Mouse (Mus musculus): ENCODE results near the gene Neo1.
"Not testable (repeated sequence)": the region's sequence is repeated elsewhere in the genome, so short reads cannot be mapped to it uniquely, and the experiment has no call there.

Gene Neo1

DNA sequence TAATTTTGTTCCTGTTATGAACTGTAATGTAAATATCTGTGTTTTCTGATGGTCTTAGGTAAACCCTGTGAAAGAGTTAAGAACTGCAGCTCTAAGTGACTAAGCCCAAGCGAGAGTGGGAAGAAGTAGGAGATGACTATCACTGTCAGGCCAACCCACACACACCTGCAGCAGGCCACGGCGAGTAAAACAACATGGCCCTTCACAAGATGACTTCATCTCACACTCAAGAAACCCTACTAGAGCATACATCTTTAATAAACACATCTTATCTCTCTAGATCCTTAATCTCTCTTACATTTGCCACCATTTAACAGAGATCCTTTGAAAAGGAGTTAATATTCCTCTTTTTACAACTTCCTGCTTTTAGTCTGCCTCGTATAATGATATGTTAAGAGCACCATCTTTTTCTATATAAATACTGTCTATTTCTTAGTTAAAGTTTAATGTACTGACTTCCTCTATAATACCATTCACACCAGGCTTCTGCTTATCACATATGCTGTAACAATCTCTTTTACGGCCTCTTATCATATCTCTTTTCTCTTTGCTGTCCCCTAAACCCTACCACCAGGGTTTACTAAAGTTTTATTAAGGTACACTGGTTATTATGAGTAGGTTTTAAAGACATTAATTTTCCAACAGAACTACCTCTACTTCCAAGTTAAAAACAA lies 46.8 kb downstream of the Neo1 start:
- DNase-seq (ENCODE audit: low read depth, low spot score) = no peak

DNA sequence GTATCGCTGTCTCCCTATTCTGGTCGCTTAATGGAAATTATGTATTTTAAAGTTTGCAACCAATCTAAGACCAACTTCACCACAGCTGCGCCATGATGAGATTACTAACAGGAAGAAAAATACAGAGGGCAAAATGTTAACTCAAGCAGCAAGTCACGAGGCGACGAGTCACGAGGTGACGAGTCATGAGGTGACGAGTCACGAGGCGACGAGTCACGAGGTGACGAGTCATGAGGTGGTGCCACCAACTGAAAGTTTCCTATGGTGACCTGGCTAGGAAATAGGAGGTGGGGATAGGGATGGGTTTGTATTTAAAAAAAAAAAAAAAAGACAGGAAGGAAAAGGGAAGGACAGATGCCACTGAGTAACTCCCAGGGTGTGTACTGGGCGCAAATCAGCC lies 57.2 kb downstream of the Neo1 start:
- no peak for DNase-seq (ENCODE audit: low read depth, low spot score)

DNA sequence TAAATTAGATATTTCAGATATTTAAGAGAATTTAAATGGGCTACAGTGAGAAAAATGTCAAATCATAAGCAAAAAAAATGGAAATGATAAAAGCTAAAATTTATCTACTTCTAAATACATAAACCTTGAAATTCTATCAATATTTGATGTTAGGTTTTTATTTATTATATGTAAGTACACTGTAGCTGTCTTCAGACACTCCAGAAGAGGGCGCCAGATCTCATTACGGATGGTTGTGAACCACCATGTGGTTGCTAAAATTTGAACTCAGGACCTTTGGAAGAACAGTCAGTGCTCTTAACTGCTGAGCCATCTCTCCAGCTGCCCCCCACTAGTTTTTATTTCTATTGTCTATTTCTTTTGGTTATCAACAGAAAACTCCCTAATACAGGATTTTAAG lies 65.1 kb downstream of the Neo1 start:
- DNase-seq (ENCODE audit: low read depth, low spot score) = not testable (repeated sequence)

DNA sequence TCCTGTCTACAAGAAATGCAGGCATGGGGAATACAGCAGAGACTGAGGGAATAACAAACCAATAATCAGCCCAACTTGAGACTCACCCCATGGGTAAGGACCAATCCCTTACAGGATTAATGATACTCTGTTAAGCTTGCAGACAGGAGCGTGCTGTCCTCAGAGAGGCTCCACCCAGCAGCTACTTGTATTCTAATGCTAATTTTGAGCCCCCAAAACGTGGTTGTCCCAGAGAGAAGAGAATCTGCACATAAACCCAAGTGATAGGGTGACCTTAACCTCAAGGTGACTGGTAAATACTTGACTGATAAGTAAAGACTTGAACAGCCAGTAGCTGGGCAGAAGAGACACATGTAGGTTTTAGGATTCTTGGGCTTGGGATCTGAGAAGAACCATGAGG lies 68.9 kb downstream of the Neo1 start:
- no peak for DNase-seq (ENCODE audit: low read depth, low spot score)

DNA sequence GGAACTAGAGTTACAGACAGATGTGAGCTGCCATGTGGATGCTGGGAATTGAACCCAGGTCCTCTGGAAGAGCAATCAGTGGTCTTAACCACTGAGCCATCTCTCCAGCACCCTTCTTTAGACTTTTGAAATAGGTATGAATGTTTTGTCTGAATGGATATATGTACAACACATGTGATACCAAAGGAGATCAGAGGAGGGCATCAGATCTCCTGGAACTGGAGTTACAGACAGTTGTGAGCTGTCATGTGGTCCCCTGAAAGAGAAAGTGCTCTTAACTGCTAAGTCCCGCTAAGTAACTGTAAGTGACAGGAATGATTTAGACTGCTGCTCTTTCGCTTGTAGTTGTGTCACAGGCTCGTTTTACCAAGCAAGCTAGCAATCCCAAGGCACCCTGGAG lies 80.7 kb downstream of the Neo1 start:
- DNase-seq (ENCODE audit: low read depth, low spot score) = no peak

DNA sequence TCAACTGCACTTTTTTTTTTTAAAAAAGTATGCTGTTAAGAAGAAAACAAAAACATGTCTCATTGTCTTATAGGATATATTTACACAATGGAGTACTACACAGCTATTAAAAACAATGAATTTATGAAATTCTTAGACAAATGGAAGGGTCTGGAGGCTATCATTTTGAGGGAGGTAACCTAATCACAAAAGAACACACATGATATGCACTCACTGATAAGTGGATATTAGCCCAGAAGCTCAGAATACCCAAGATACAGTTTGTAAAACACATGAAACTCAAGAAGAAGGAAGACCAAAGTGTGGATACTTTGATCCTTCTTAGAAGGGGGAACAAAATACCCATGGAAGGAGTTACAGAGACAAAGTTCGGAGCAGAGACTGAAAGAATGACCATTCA lies 90.3 kb downstream of the Neo1 start:
- not testable (repeated sequence) for DNase-seq (ENCODE audit: low read depth, low spot score)

DNA sequence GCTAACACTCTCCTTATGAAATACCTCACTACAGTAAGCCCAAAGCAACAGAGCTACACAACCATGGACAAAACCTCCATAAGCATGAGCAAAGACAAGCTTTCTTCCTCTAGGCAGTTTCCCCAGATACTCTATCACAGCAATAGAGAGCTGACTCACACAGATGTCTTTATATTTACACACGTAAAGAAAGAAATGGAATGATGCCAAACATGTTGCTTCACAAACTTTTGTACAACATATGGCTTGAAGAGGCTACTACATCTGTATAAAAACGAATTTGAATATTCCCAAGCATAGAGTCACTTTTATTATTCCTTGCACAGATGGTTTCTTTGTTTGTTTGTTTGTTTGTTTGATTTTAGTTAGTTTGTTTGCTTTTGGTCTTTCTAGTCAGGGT lies 101.5 kb downstream of the Neo1 start:
- no peak for DNase-seq (ENCODE audit: low read depth, low spot score)

DNA sequence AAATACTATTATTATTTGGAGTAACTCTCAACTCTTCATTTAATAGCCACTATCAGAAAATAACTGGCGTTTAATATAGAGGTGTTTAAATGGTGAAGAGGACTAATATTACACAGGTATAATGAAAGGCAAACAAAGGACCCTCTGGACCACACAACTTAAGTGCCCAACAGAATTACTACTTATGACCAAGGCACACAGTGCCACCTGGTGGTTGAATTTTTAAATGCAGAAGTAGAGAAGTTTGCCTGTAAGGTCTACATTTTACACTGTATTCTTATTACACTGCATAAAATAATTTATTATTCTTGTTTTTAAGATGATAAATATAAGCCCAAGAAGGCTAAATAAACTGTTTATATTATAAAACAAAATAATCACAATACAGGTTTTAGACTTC lies 108.1 kb downstream of the Neo1 start:
- peak; percentile 14 for DNase-seq (ENCODE audit: low read depth, low spot score)

DNA sequence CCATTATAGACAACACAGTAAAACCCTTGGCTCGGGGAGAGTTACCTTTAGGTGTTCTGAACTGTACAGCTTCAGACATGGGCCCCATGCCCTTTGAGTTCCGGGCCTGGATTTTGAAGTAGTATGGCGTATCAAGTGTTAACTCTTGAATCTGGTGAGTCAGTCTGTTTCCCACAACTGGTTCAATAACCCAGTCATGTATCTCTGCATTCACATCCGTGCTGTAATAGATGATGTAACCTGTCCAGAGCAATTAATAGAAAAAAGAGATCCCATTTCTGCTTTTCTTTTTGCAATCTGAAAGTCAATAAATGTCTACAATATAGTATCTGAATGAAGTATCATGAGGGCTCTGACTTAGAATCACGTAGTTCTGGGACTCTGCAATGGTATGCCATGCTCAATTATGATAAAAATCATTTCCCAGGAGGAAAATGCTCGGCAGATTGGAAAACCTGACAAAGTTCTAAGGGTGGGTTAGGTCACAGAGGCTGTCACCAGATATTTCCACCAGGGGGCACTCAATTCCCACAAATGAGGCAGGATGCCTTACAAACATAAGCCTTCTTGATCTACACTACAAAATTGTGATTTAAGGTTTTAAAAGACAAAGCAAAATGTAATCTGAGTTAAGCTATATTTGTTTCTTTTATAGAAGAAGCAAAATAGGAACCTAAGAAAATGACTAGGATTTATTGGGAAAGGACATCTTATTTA lies 133.2 kb downstream of the Neo1 start:
- DNase-seq (ENCODE audit: low read depth, low spot score) = peak; percentile 24

DNA sequence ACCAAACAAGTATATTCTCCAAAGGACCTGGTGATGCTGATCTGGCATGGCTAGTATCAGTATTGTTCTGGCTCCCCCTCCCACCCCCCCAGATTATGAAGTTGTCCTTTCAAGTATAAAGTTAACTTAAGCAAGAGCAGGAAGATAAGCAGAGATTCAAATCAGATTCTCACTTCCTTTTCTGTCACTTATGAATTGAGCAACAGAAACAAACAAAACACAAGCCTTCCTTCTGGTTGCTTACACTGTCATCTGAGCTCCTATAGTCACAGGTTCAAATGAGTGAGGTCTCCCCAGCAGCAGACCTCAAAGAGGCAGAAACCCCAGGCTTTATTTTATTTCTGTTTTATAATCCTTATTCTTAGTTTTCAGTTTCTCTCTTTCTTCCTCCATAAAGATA lies 136.6 kb downstream of the Neo1 start:
- no peak for DNase-seq (ENCODE audit: low read depth, low spot score)

DNA sequence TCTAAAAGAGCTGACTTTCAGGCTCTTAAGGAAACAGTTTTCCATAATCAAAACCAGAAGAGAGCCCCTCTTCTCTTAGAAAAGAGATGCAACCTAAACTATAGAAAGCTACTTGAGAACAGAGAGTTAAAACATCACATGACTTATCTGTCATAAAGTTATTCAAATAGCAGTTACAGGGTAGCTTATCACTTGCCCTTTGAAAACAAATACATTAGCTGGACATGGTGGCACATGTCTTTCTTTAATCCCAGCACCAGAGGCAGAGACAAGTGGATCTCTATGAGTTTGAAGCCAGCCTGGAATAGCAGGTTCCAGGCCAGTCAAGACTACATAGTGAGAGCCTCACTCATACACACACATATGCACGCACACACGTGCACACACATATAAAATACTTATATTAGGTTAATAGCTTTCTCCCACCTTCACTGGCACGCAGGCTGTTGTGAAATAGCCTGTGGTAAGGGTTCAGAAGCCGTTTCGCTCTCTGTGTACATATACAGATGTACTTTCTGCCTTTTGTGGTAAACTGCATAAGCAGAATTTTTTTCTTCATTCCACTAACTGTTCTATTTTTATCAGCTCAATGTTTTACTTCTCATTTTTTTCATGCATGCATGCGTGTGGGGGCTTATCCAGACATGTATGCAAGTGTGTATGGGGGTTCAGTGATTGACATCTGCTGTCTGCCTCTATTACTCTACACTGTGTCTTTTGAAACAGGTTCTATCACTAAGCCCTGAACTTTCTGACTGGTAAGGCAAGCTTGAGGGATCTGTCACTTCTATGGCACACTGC lies 144.2 kb downstream of the Neo1 start:
- no peak for DNase-seq (ENCODE audit: low read depth, low spot score)

DNA sequence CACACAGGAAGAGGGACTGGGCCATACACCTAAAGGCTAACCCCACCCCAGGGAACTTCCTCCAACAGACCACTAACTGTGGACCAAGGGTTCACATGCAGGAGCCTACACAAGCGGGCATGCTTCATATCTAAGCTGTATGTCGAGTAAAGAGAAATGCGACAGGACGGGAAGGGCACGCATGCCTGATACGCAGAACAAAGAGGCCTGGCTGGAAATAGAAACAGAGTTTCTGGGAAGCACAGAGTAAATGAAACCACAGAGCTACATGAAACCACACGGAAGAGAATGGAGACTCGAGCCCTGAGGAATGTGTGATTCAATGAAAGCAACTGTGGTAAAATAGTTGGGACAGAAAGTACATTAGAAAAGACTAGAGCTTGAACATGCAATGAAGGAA lies 145.3 kb downstream of the Neo1 start:
- DNase-seq (ENCODE audit: low read depth, low spot score) = no peak

DNA sequence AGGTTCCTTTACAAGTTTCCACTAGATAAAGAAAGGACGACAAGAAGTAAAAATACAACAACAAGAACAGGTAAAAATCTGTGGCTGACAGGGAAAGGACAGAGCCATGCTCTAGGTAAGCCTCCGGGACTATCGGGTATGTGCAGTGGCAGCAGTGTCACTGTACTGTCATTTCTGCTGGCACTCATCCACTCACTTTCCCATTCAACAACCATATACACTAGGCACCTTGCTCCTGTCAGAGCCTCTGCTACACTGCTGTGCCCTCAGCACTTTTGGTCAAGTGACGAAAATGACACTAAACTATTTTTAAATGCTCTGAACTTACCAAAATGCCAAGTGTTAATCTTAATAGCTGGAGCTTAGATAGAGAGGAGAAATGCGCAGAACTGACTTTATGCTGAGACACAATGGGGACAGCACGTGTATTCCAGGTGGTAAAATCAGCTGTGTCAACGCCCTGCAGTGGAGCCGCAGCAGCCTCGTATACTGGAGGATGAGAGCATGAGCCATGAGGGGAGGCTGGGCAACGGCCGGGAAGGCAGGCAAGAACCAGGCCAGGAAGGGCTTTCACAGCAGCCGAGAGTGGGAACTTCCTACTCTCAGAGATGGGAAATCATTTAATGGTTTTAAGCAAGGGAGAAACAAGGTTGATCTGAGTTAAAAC lies 146.3 kb downstream of the Neo1 start:
- no peak for DNase-seq (ENCODE audit: low read depth, low spot score)

DNA sequence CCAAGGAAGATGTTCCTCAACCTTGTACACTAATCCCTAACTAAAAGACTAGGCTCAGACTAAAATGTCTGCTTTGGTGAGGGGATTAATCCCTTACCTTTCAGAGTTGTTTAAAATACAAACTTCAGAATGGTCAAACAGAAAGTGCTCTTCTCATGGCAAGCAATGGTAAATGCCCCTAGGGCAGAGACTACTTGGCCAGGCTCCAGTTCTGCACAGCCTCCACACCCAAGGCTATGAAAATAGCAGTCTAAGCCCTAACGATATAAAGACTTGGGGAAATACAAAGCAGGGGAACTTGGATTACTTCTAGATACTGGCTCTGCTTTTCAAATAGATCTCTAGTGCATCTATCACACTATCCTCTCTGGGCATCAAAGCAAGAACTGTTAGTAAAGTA lies 153.6 kb downstream of the Neo1 start:
- no peak for DNase-seq (ENCODE audit: low read depth, low spot score)

DNA sequence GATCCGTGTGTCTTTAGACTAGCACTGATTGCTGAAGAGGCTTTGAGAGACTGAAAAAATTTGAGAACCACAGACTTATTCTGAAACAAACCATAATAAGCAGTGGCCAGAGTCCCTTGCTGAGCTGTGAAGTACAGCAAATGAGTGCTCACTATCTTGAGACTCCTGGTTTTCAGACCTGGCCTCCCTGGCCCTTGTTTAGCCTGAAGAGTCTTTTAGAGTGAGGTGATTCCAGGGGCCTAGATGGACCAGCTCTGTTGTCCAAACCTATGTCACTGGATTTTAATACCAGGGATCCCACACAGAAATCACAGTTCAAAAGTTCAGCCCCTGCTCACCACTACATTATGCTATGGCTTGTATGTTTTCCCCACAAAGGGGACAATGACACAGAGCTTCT lies 156.4 kb downstream of the Neo1 start:
- DNase-seq (ENCODE audit: low read depth, low spot score) = no peak

DNA sequence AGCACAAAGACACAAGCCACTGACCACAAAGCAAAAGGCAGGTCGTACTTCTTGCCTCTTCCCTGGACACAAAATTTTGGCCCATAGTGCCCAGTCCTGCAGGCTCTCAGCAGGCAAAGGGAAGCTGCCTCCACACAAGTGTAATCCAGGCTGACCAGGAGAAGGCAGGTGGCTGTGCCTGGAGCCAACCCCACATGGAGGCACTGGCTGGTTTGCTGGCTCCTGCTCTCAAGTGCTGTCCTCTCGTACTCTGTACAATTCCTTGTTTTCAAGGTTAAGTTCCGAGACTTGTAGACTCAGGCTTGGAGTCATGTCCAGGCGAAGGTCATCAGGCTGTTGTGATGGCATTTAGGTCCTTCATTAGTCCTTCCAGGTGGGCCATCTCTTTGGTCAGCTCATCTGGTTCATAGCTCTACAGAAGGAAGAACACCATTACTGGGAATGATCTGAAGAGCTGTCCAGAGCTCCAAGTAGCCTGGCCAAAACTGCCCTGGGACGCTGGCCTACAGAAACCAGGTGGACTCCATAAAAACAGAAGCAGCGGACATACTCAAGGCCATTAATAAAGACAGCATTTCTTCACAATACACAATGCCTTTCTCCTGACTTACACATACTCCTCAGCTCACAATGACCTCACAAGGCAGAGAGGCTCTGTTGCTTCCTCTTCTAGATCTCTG lies 159.2 kb downstream of the Neo1 start:
- no peak for DNase-seq (ENCODE audit: low read depth, low spot score)

DNA sequence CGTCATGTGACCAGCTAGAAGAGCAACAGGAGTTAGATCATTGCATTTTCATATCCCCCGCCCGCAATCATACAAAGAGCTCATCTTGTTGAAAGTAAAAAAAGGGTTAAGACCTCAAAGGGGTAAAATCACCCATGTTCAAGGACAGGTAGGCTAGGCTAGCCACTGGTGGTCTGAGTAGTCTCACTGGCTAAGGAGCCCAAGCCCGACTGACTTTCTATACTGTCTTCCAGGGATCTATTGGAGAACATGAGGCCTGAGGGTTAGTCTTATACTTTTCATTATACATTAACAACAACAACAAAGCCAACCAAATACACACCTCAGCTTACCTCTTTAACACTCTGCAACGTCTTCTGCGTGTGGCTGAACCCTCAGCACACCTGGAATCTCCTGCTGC lies 160.8 kb downstream of the Neo1 start:
- DNase-seq (ENCODE audit: low read depth, low spot score) = no peak

DNA sequence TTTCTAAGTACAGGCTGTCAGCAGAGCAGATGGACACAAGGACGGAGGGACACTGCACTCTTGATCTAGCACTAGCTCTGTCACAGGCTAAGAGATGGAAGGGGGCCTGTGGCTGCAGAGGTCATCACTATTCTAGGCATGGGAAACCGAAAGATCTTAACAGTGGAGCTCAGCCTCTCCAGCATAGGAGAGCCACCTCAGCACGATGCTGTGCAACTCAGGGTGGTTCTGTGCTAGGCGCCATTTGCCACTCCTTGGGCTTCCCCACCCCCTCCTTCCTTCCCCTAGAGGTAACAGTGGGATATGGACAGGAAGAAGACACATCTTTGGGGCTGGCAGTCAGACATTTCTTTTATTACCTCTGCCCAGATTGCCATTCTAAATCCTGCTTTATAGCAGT lies 161.9 kb downstream of the Neo1 start:
- no peak for DNase-seq (ENCODE audit: low read depth, low spot score)

DNA sequence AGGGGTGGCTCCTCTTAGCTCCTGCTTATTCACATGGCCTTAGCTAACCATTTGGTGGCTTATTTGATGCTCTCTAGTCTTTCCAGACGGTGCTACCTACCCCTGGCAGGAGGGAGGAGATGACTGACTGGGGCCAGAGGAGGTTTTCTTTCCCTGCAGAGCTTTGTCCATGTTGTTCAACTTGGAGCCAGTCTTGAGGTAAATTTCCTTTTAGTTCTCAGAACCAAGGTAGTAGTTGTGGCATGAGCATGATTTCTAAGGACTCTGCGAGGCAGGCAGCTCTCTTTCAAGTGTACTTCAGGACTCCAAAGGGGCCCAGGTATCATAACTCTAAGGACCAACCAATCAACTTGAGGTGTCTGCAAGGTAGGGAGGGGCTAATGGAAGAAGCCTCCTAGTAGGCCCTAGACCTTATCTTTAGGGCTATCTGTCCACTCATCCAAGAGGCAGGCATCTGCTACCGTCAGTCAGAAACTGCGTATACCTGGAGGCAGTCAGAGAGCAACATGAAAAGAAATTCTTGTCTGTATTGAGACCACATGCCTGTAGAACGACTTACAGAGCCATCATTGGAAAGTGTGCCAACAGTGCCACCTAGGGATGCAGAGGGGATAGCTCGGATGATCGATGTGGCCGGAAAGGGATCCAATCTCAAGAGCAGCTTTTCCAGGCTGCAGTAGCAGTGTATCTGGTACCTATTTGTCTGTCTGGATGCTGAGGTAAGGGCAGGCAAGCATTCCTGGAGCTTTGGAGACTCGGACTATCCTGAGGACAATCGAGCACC lies 162.5 kb downstream of the Neo1 start:
- peak; percentile 56 for DNase-seq (ENCODE audit: low read depth, low spot score)

DNA sequence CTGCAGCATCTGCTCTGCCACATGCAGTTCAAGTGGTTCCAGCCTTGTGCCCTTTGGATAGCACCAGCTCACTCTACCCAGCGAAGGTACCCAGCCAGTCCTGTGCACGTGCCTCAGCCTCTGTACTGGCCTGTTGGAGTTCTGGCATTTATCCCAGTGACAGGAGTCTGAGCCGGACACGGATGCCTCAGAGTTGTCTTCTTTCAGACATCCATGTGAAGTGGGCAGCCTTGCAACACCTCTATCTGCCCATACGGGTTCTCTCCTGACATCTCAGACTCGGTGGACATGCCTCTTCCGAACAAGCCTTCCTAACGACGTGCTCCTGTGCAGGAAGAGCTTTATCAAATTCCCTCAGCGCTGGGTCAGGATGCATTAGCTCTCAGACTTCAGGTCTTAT lies 165.1 kb downstream of the Neo1 start:
- DNase-seq (ENCODE audit: low read depth, low spot score) = no peak

DNA sequence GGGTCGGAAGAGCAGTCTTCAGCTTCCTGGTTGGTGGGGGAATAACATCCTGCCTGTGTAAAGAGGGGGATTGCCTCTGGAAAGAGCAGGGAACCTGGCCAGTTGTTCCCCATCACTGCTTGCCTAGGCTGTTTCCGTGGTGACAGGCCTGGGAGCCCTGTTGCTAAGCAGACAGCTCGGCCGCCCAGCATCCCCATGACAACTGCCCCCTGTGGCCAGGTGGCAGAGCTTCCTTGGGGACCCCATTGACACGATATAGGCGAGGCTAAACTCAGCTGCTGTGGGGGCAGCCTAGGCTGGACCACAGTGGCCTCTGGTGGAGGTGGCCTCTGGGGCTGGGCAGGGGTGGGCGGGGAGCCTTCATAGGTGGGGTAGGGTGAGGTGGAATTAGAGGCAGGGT lies 172.4 kb downstream of the Neo1 start:
- no peak for DNase-seq (ENCODE audit: low read depth, low spot score)

All from brain, embryonic 18.5 days (tissue).